Mouse (Mus musculus): Measurements from ENCODE around the gene Gm21973. TPM values are rescaled to one million over a fixed set of nuclear protein-coding genes. Genes with fewer than 3 reads are reported as not detected.
A peak's percentile ranks its signal among the peaks of the same experiment; 100 is the strongest.

Gene Gm21973
- polyA plus RNA-seq (2015; fragmentation: Nextera tagmentation; extraction: Ambion mirVana): not detected in 2 replicates

DNA sequence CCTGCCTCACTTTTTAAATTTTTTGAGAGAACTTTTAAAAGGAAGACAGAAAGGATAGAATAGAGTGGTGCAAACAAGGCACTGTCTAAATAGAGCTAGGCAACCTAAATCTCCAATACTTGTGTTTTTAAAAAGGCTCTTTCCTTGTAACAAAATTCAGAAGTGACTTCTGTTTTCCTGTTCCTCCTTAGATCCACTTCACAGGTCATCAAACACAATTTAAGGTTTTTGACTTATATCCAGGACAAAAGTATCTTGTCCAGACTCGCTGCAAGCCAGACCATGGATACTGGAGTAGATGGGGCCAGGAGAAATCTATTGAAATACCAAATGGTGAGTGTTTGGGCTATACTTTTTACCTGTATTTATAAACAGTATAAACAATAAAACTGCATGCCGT, at the start of gene Gm21973:
Gm21973 (plus strand) TSS at position 301 of the 400 bp plus-strand sequence.
- ATAC-seq (ENCODE audit: low FRiP score, low TSS enrichment): no peak
- 84% methylated on average over 2 of the region's 2 CpGs for WGBS

DNA sequence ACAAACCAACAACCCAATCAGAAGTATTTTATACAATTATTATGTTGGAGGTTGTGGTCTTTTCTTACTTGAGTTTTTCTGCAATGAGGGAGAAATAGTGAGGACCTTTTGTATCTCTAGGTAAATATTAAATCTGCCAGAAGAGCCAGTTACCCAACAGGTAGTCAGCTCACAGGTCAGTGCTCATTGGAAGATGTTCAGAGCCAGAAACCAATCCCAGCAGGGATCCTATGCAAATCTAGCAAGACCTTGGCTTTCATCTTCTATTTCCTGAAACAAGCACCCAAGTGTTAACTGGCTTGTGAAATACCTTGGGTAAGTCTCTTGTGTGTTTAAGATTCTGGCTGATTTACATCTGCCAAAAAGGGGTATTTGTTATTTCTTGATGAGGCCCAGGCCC, 48.8 kb upstream of the Gm21973 start:
- Histone ChIP-seq H3K9ac (replicated peaks; ENCODE audit: low read length) (no peak overlapping the region), H3K9me3 (ENCODE audit: low read length) (no peaks in the 10 kb centered on the region), H3K4me1 (ENCODE audit: insufficient read depth, low read length) (no peaks in the 10 kb centered on the region), H3K4me2 (replicated peaks; ENCODE audit: low read depth, low read length) (no peak overlapping the region), H3K27me3 (ENCODE audit: insufficient read depth, low read length) (no peaks in the 10 kb centered on the region), H3K4me3 (ENCODE audit: low read length) (no peak overlapping the region), H3K27ac (ENCODE audit: low read length) (no peak overlapping the region), H3K36me3 (ENCODE audit: insufficient read depth, low read length) (no peaks in the 10 kb centered on the region)
- ATAC-seq (ENCODE audit: low FRiP score, low TSS enrichment): no peak

More for the DNA sequence above, at the start of gene Gm21973:
- no peak within 1 kb of the TSS for H3K9ac ChIP-seq (replicated peaks; ENCODE audit: low read length)
- H3K27ac ChIP-seq (ENCODE audit: low read length): no peak within 1 kb of the TSS
- H3K4me1 ChIP-seq (ENCODE audit: insufficient read depth, low read length): no peaks in the 10 kb centered on the region
- H3K4me2 ChIP-seq (replicated peaks; ENCODE audit: low read depth, low read length): no peak within 1 kb of the TSS
- no peak within 1 kb of the TSS for H3K4me3 ChIP-seq (ENCODE audit: low read length)
- H3K27me3 ChIP-seq (ENCODE audit: insufficient read depth, low read length): no peaks in the 10 kb centered on the region
- no peaks in the 10 kb centered on the region for H3K36me3 ChIP-seq (ENCODE audit: insufficient read depth, low read length)
- no peaks in the 10 kb centered on the region for H3K9me3 ChIP-seq (ENCODE audit: low read length)

DNA sequence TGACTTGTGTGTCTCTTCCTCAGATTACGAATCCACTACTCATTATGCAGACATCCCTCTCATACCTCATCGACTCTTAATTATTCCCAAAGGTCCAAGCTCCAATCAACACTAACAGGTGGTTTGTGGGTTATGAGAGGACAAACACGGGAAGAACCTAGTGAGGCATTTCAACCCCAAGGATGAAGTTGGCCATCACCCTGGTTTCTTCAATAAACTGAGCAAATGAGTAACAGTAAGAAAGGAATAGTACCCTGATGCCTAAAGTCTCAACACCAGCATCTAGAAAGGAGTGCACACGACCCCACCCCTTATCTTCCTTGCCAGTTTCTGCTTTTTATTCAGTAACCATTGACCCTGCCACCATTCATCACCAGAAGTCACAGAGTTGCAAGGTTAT, 47.7 kb upstream of the Gm21973 start:
- ATAC-seq (ENCODE audit: low FRiP score, low TSS enrichment): no peak
- Histone ChIP-seq H3K4me1 (ENCODE audit: insufficient read depth, low read length) (no peaks in the 10 kb centered on the region), H3K27me3 (ENCODE audit: insufficient read depth, low read length) (no peaks in the 10 kb centered on the region), H3K9ac (replicated peaks; ENCODE audit: low read length) (no peak overlapping the region), H3K36me3 (ENCODE audit: insufficient read depth, low read length) (no peaks in the 10 kb centered on the region), H3K27ac (ENCODE audit: low read length) (no peak overlapping the region), H3K4me3 (ENCODE audit: low read length) (no peak overlapping the region), H3K9me3 (ENCODE audit: low read length) (no peaks in the 10 kb centered on the region), H3K4me2 (replicated peaks; ENCODE audit: low read depth, low read length) (no peak overlapping the region)
- WGBS: 66% methylated on average over 4 of the region's 4 CpGs

DNA sequence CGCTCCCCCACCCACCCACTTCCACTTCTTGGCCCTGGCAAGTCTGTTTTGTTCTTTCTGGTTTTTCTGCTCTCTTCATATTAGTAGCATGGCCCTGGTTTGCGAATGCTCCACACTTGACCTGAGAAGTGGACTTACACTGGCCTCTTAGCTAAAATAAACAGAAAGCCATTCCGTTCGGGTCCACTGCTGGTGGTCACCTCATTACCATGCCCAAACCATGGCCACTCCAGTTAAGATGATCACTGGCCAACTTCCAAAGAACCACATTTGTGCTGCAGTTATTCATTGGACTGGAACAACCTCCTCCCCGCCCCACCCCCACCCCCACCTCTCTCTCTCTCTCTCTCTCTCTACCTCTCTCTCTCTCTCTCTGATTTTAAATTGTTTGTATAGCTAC, 43.6 kb upstream of the Gm21973 start:
- Histone ChIP-seq H3K4me3 (ENCODE audit: low read length) (no peak overlapping the region), H3K27me3 (ENCODE audit: insufficient read depth, low read length) (no peaks in the 10 kb centered on the region), H3K27ac (ENCODE audit: low read length) (no peak overlapping the region), H3K9ac (replicated peaks; ENCODE audit: low read length) (no peak overlapping the region), H3K4me1 (ENCODE audit: insufficient read depth, low read length) (no peaks in the 10 kb centered on the region), H3K9me3 (ENCODE audit: low read length) (no peaks in the 10 kb centered on the region), H3K36me3 (ENCODE audit: insufficient read depth, low read length) (no peaks in the 10 kb centered on the region), H3K4me2 (replicated peaks; ENCODE audit: low read depth, low read length) (no peak overlapping the region)
- 61% methylated on average over 5 of the region's 5 CpGs for WGBS
- peak; percentile 82 for ATAC-seq (ENCODE audit: low FRiP score, low TSS enrichment)

- Histone ChIP-seq H3K4me1 (ENCODE audit: insufficient read depth, low read length) (no peaks in the 10 kb centered on the region), H3K27ac (ENCODE audit: low read length) (no peak overlapping the region), H3K27me3 (ENCODE audit: insufficient read depth, low read length) (no peaks in the 10 kb centered on the region), H3K4me2 (replicated peaks; ENCODE audit: low read depth, low read length) (no peak overlapping the region), H3K4me3 (ENCODE audit: low read length) (no peak overlapping the region), H3K36me3 (ENCODE audit: insufficient read depth, low read length) (no peaks in the 10 kb centered on the region), H3K9ac (replicated peaks; ENCODE audit: low read length) (no peak overlapping the region), H3K9me3 (ENCODE audit: low read length) (no peaks in the 10 kb centered on the region)
- no peak for ATAC-seq (ENCODE audit: low FRiP score, low TSS enrichment)
Measured at GRCm38 (mm10) chr15:10283661-10284060, 41.5 kb upstream of the Gm21973 start.

- Histone ChIP-seq H3K4me2 (replicated peaks; ENCODE audit: low read depth, low read length) (no peak overlapping the region), H3K9ac (replicated peaks; ENCODE audit: low read length) (no peak overlapping the region), H3K27ac (ENCODE audit: low read length) (no peak overlapping the region), H3K36me3 (ENCODE audit: insufficient read depth, low read length) (no peaks in the 10 kb centered on the region), H3K9me3 (ENCODE audit: low read length) (no peaks in the 10 kb centered on the region), H3K4me3 (ENCODE audit: low read length) (no peak overlapping the region), H3K4me1 (ENCODE audit: insufficient read depth, low read length) (no peaks in the 10 kb centered on the region), H3K27me3 (ENCODE audit: insufficient read depth, low read length) (no peaks in the 10 kb centered on the region)
- ATAC-seq (ENCODE audit: low FRiP score, low TSS enrichment): no peak
- WGBS: 96% methylated on average over 1 of the region's 1 CpGs
Measured at GRCm38 (mm10) chr15:10296570-10296969, 28.6 kb upstream of the Gm21973 start.

DNA sequence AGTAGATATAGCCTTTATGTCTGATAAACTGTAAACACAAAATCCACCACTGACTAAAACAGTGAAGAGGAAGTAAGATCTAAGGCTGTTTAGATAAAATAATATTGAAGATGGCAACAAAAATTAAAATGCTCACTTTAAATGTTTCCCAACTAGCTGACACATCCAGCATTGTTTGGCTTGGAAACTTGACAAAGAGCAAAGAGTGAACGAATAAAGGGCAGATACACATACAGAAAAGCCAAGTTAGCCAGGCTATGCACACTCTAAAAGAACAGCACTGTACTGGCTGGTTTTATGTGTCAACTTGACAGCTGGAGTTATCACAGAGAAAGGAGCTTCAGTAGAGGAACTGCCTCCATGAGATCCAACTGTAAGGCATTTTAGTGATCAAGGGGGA, 27.1 kb upstream of the Gm21973 start:
- Histone ChIP-seq H3K27ac (ENCODE audit: low read length) (no peak overlapping the region), H3K9ac (replicated peaks; ENCODE audit: low read length) (no peak overlapping the region), H3K36me3 (ENCODE audit: insufficient read depth, low read length) (no peaks in the 10 kb centered on the region), H3K4me2 (replicated peaks; ENCODE audit: low read depth, low read length) (no peak overlapping the region), H3K4me3 (ENCODE audit: low read length) (no peak overlapping the region), H3K27me3 (ENCODE audit: insufficient read depth, low read length) (no peaks in the 10 kb centered on the region), H3K9me3 (ENCODE audit: low read length) (no peaks in the 10 kb centered on the region), H3K4me1 (ENCODE audit: insufficient read depth, low read length) (no peaks in the 10 kb centered on the region)
- WGBS: 58% methylated on average over 1 of the region's 1 CpGs
- no peak for ATAC-seq (ENCODE audit: low FRiP score, low TSS enrichment)

- no peak for ATAC-seq (ENCODE audit: low FRiP score, low TSS enrichment)
- Histone ChIP-seq H3K36me3 (ENCODE audit: insufficient read depth, low read length) (no peaks in the 10 kb centered on the region), H3K9me3 (ENCODE audit: low read length) (no peaks in the 10 kb centered on the region), H3K4me3 (ENCODE audit: low read length) (no peak overlapping the region), H3K9ac (replicated peaks; ENCODE audit: low read length) (no peak overlapping the region), H3K27ac (ENCODE audit: low read length) (no peak overlapping the region), H3K4me1 (ENCODE audit: insufficient read depth, low read length) (no peaks in the 10 kb centered on the region), H3K27me3 (ENCODE audit: insufficient read depth, low read length) (no peaks in the 10 kb centered on the region), H3K4me2 (replicated peaks; ENCODE audit: low read depth, low read length) (no peak overlapping the region)
- 87% methylated on average over 3 of the region's 3 CpGs for WGBS
Measured at GRCm38 (mm10) chr15:10299467-10299866, 25.7 kb upstream of the Gm21973 start.

GRCm38 (mm10) chr15:10306461-10306860, 18.7 kb upstream of the Gm21973 start:
- Histone ChIP-seq H3K36me3 (ENCODE audit: insufficient read depth, low read length) (no peaks in the 10 kb centered on the region), H3K9me3 (ENCODE audit: low read length) (no peaks in the 10 kb centered on the region), H3K4me1 (ENCODE audit: insufficient read depth, low read length) (no peaks in the 10 kb centered on the region), H3K4me2 (replicated peaks; ENCODE audit: low read depth, low read length) (no peak overlapping the region), H3K27ac (ENCODE audit: low read length) (no peak overlapping the region), H3K4me3 (ENCODE audit: low read length) (no peak overlapping the region), H3K27me3 (ENCODE audit: insufficient read depth, low read length) (no peaks in the 10 kb centered on the region), H3K9ac (replicated peaks; ENCODE audit: low read length) (no peak overlapping the region)
- 97% methylated on average over 1 of the region's 1 CpGs for WGBS
- no peak for ATAC-seq (ENCODE audit: low FRiP score, low TSS enrichment)

DNA sequence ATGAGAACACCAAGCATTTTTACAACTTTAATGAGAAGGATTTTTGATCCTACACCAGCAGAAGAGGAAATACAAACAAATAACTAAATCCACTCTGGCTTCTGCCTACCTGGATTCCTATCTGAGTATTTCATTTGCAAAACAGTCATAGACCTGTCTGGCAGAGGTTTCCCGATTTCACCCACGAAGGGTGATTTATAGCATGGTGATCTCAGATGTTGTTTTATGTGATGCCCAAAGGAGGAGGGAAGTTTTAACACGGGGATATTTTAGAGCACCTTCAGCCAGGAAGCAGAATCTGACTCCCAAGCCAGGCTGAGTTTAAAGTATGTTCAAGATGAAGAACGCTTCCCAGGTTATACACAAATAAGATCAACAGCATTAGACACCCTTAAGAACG, 13.4 kb upstream of the Gm21973 start:
- no peak for ATAC-seq (ENCODE audit: low FRiP score, low TSS enrichment)
- WGBS: 28% methylated on average over 5 of the region's 5 CpGs

More for the DNA sequence above, 13.4 kb upstream of the Gm21973 start:
- no peaks in the 10 kb centered on the region for H3K27me3 ChIP-seq (ENCODE audit: insufficient read depth, low read length)
- H3K4me3 ChIP-seq (ENCODE audit: low read length): no peak overlapping the region
- H3K27ac ChIP-seq (ENCODE audit: low read length): no peak overlapping the region
- no peak overlapping the region for H3K4me2 ChIP-seq (replicated peaks; ENCODE audit: low read depth, low read length)
- H3K9ac ChIP-seq (replicated peaks; ENCODE audit: low read length): no peak overlapping the region
- H3K9me3 ChIP-seq (ENCODE audit: low read length): no peaks in the 10 kb centered on the region
- H3K4me1 ChIP-seq (ENCODE audit: insufficient read depth, low read length): no peaks in the 10 kb centered on the region
- H3K36me3 ChIP-seq (ENCODE audit: insufficient read depth, low read length): no peaks in the 10 kb centered on the region

Measured in kidney, embryonic 16.5 days (tissue).